Mouse (Mus musculus): ENCODE measurements at regions not wholly inside any gene's neighbourhood (a gene's known extent, or its start where the extent isn't known, plus 50 kb on each side); places are given as distances from the start of the nearest gene placed in this dataset.
A peak's percentile ranks its signal among the peaks of the same experiment; 100 is the strongest.

DNA sequence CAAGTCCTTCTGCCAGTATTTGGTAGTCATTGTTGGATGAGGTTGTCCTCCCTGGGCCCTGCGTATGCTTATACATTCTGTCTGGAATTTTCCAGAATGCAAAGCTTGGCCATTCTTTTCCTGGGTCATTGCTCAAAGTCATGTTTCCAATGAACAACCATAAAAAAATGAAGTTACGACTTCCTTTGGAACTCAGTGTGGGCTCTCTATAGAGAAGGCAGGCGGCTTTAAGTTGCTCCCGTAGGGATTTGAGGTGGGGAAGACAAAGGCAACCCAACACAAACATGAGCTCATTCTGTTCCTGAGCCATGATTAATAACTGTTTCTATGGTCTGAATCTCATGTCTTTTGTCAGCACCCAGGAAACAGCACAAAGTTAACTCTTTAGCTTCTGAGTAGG is 204.3 kb downstream of the Hhipl2 start:
- DNase-seq (ENCODE audit: low spot score in 2 of 2) = no peak

GRCm38 (mm10) chr1:183624266-183624665 is 206.3 kb downstream of the Hhipl2 start:
- DNase-seq (ENCODE audit: low spot score in 2 of 2) = no peak

DNA sequence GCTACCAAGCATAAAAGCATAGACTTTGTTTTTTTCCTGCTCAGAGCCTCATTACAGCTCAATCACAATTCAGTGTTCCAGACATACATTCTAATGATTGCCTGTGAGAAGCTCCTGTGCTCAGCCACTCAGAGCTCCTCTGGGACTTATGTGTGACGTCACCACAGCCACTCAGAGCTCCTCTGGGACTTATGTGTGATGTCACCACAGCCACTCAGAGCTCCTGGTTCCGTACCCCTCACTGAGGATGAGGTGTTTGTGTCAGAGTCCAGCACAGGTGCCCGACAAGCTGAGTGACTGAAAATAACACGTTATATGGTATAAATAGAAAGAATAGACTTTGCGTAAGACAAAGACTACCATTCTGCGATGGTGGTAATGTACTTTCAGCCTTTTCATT is 215.8 kb downstream of the Hhipl2 start:
- DNase-seq (ENCODE audit: low spot score in 2 of 2) = no peak

- DNase-seq (ENCODE audit: low spot score in 2 of 2) = no peak
Measured at GRCm38 (mm10) chr1:183634836-183635235, 216.8 kb downstream of the Hhipl2 start.

DNA sequence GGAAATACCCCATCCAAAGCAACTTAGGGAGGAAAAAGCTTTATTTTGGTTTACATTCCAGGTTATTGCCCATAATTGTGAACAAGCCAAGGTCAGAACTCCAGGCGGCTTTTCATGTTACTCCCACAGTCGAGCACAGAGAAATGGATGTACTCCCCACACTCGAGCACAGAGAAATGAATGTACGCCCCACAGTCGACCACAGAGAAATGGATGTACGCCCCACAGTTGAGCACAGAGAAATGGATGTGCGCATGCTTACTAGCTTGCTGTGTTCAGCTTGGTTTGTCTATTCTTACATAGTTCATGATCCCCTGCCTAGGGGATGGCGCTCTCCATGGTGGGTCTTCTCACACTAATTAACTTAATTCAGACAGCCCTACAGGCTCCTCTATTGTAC is 219.2 kb downstream of the Hhipl2 start:
- DNase-seq (ENCODE audit: low spot score in 2 of 2) = no peak

DNA sequence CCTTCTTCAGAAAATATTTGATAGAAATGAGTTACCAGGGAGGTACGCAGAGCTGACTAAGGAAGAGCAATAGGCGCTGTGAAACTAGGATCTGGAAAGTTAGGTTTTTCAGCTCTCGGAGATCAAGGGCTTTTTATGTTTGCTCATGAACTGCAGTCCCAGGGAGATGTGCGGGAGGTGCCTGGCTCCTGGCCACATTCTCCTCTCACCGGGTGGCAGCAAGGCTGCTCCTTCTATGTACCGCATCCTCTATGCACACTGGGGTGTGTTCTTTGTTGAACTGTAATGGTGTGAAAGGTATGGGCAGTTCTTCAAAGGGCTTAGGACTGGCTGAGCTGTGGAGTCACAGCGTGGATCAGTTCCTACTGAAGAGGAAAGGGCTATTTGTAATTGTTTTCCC is 221.3 kb downstream of the Hhipl2 start:
- no peak for DNase-seq (ENCODE audit: low spot score in 2 of 2)

GRCm38 (mm10) chr1:183640568-183640967 is 222.6 kb downstream of the Hhipl2 start:
- DNase-seq (ENCODE audit: low spot score in 2 of 2) = no peak

- no peak for DNase-seq (ENCODE audit: low spot score in 2 of 2)
Measured at GRCm38 (mm10) chr1:183644001-183644400, 226.0 kb downstream of the Hhipl2 start.

DNA sequence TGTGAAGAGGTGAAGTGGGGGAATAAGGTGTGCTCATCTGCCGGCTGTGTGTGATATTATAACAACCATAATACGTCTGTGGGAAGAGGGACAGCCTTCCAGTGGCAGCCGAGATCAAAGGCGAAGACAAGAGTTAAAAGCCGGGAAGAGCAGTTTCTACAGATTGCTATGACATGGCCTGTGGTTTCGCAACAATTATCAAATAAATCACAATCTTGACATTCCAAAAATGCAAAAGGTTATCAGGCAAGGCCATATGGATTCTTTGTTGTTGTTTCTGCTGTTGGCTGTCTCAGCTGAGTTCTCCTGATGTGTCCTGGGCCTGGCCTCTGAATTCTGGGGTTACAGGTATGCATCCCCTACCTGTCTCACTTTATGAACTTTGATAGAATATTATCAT is 235.9 kb downstream of the Hhipl2 start:
- no peak for DNase-seq (ENCODE audit: low spot score in 2 of 2)

DNA sequence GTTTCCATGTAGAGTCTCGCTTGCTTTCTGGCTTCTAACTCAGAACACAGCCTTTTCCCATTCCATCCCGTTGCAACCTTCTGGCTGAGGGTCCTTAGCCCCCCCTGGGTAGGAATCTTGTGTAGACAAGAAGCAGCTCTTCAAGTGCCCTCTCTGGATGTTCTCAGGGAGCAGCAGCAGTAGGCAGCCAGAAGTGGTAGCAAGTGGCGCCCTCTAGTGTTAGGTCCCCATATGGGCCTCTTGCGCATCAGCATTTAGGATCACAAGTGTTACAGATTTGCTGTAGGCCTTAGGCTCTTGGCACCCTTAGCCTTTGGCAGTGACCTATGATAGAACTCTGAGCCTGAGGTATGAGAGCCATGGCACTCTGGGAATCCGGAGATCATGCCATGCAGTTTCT is 239.0 kb downstream of the Hhipl2 start:
- DNase-seq (ENCODE audit: low spot score in 2 of 2) = no peak

- no peak for DNase-seq (ENCODE audit: low spot score in 2 of 2)
Measured at GRCm38 (mm10) chr1:183660541-183660940, 242.5 kb downstream of the Hhipl2 start.

DNA sequence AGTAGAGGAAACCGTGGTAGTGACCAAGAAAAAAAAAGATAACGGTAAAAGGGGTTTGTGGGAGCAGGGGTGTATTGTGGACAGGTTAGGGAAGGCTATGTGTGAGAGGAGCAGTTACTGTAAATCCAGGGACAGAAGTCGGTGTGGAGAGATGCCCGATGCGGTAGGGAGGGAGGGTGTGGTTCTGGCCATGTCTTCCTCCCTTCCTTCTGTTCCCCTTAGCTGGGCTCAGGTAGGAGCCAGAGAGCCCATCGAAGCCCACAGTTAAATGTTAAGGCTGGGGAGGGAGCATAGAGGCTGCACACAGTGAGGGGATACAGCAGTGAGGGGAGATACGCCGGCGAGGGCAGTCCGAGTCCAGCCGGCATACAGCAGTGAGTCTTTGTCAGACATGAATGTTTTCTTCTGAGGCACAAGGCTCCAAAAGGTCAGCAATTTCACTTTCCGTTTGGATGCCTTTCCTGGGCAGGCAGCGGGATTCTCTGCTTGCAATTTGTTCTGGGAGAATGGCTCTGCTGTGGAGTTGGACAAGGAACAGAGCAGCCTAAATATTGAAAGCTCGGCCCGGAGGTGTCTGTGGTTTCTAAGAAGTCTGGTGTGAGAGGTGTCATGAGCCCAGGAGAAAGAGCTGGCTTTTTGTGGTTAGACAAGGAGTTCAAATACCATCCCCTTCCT is 244.5 kb downstream of the Hhipl2 start:
- DNase-seq (ENCODE audit: low spot score in 2 of 2) = no peak

GRCm38 (mm10) chr1:183669271-183669670 is 251.3 kb downstream of the Hhipl2 start:
- no peak for DNase-seq (ENCODE audit: low spot score in 2 of 2)

DNA sequence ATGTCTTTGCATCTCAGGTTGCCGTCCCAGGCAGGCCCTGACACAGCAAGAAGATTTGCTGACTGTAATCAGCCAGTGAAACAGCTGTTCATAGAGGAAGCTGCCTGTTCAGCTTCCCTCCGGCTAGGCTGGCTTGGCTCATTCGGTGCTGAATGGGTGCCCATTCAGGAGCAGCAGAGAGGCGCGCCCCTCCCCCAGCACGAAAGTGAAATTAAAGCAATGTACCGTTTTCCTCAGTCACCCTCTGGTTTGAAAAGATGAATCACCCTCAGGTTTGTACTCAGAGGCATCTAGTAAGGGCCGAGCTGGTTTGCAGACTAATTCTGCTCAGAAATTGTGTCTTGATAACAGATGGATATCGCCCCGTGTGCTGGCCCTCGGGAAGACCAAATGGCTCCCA is 251.7 kb downstream of the Hhipl2 start:
- peak; percentile 25 to 44 for DNase-seq (ENCODE audit: low spot score in 2 of 2)

GRCm38 (mm10) chr1:183670542-183670941 is 252.5 kb downstream of the Hhipl2 start:
- DNase-seq (ENCODE audit: low spot score in 2 of 2) = no peak

GRCm38 (mm10) chr1:183671541-183671940 is 253.5 kb downstream of the Hhipl2 start:
- DNase-seq (ENCODE audit: low spot score in 2 of 2) = peak; percentile 25 to 43

- no peak for DNase-seq (ENCODE audit: low spot score in 2 of 2)
Measured at GRCm38 (mm10) chr1:183672521-183672920, 254.5 kb downstream of the Hhipl2 start.

DNA sequence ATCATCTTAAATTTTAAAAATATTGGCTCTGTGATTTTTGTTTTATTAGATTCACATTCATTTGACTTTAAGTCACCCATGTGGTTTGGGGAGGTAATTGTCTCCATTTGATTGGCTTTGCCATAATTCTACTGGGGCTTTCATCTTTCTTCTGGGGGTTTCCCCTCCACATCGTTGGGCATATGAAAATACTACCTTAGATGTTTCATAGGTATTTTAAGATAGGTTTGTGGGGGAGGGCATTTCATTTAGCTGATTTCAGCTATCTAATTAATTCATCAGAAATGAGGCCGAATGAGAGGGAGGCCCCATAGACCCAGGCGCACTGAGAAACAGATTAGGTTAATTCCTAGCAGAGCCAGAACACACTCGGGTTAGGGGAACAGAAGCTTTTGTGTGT is 259.6 kb downstream of the Hhipl2 start:
- DNase-seq (ENCODE audit: low spot score in 2 of 2) = no peak

DNA sequence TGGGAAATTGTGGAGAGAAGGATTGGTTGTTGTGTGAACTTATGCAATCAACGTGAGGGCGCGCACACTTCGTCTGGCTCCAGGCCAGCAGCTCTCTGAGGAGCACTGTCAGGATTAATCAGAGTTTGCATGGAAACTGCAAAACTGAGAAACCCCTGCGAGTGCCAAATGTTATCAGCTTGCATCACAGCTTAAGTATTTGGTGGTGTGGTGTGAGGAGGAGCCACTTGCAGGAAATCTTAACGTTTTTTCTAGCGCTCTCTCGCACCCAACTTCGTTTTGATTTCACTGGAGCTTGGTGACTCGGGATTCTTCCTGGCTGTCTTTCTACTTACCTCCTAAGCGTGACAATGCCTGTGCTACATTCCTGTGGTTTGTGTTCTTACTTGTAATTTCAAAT is 261.9 kb downstream of the Hhipl2 start:
- peak; percentile 54 to 67 for DNase-seq (ENCODE audit: low spot score in 2 of 2)

DNA sequence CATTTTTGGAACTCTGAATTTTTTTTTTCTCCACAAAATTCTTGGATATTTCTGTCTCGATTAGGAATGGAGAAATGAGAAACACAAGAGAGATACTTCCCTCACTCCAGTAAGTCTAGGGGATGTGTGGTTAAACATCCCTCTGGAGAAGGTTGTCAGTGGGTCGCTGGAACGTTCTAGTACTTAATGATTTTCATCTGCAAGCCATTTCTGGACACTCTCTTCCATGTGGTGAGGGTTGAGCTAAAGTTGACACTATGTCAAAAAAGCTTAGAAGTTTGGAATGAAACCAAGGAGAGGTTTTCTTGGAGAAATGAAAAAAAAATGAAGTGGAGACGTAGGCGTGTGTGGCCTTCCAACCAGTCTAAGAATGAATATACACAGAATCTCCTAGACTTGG is 268.0 kb downstream of the Hhipl2 start:
- no peak for DNase-seq (ENCODE audit: low spot score in 2 of 2)

GRCm38 (mm10) chr1:183692756-183693155 is 274.7 kb downstream of the Hhipl2 start:
- DNase-seq (ENCODE audit: low spot score in 2 of 2) = no peak

- DNase-seq (ENCODE audit: low spot score in 2 of 2) = no peak
Measured at GRCm38 (mm10) chr1:183699284-183699683, 281.3 kb downstream of the Hhipl2 start.

- DNase-seq (ENCODE audit: low spot score in 2 of 2) = no peak
Measured at GRCm38 (mm10) chr1:183702888-183703287, 284.9 kb downstream of the Hhipl2 start.

DNA sequence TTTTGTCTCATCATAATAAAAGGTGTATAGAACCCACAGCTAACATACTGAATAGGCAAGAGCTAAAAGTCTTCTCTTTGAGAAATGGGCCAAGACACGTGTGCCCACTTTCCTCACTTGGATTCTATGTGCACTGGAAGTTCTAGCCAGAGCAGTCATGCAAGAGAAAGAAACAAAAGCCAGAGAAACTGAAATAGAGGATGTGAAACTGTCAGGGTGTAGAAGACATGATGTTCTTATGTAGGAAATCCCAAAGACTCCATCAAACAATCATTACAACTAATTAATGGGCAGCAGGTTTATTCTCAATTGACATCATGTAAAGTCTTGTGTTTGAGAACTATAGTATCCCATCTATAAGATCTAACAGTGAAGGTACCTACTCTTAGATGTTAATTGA is 294.9 kb downstream of the Hhipl2 start:
- no peak for DNase-seq (ENCODE audit: low spot score in 2 of 2)
